Comparison of ENCODE assay signal across 9 mouse cellular contexts in the genomic region with DNA sequence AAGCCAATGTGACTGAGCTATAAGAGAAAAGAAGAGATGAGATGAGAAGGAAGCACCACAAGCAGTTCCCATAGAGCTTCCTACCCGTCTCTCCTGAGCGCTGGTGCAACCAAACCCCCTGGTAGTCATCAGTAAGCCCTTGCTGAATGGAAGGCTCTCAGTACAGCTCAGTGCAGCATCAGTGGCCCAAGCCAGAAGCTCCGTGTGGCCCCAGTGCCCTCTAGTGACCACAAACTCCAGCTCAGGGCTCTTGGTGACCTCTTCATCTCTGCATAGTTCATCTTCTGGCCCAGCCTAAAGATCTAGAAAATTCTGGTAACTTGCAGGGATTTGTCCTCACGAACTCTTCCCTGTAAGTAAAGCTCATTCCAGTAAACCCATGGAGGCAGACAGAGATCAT.
DNase-seq lines count a peak whose midpoint lies in the region; ATAC-seq and TF ChIP-seq lines count a peak whose summit lies in the region.
"Had no signal": no experiment of that assay in that cellular context is flagged by ENCODE, and none has a peak within 500 bp of the region (broad histone marks: within the 10 kb centered on the region; RNA-seq: fewer than 3 reads in every experiment).

No protein-coding gene starts in this region.

- H3K27ac ChIP-seq in heart, adult 2 months, result no peak overlapping the region
- no peak overlapping the region for H3K27ac ChIP-seq in layer of hippocampus, adult 2 months

- no peak for TF ChIP-seq POLR2A in heart, adult 2 months (IDR thresholded peaks at IDR 0.05; ENCODE audit: insufficient read depth, low read depth, low read length)

- no peaks in the 10 kb centered on the region for H3K9me3 ChIP-seq in E14TG2a.4 (ENCODE audit: low read length)

- H3K4me3 ChIP-seq in E14TG2a.4 (replicated peaks; ENCODE audit: low read length), result no peak overlapping the region
- H3K4me3 ChIP-seq in heart, adult 2 months, result no peak overlapping the region
- no peak overlapping the region for H3K4me3 ChIP-seq in layer of hippocampus, adult 2 months
- H3K4me3 ChIP-seq: myocyte had no signal

- H3K4me1 ChIP-seq in E14TG2a.4 (replicated peaks; ENCODE audit: low read depth, low read length), result peaks cover 13% of the 10 kb centered on the region
- no peaks in the 10 kb centered on the region for H3K4me1 ChIP-seq in heart, adult 2 months (ENCODE audit: control insufficient read depth, insufficient read depth, low read length)

- intact Hi-C loops in heart, adult 2 months (cut with DNase I), result loop anchor here (1.0 to 5.0 kb wide), 4 partner anchors 63 to 367 kb away; no protein-coding TSS in a partner anchor

- ATAC-seq in monocyte, adult 5-6 weeks (replicated peaks; ENCODE audit: insufficient number of reproducible peaks, low FRiP score, low TSS enrichment, poor library complexity, severe bottlenecking), result peak; percentile 55; the same call in 1 of the 2 replicates

- H3K36me3 ChIP-seq in E14TG2a.4 (ENCODE audit: insufficient read depth, low read length), result no peaks in the 10 kb centered on the region
- no peaks in the 10 kb centered on the region for H3K36me3 ChIP-seq in heart, adult 2 months (ENCODE audit: control insufficient read depth, insufficient read depth, low read length)

- H3K27me3 ChIP-seq in E14TG2a.4 (ENCODE audit: insufficient read depth, low read length), result 0 out of 2 replicates have a peak, but pooled peaks cover 3% of the 10 kb centered on the region
- no peaks in the 10 kb centered on the region for H3K27me3 ChIP-seq in heart, adult 2 months (ENCODE audit: control insufficient read depth, insufficient read depth, low read length)

- whole genome bisulfite sequencing in heart, adult 2 months, result 37% methylated on average over 4 of the region's 4 CpGs

- H3K79me2 ChIP-seq in heart, adult 2 months (replicated peaks; ENCODE audit: control insufficient read depth, insufficient read depth, low read length), result no peaks in the 10 kb centered on the region

- TF ChIP-seq EP300 in heart, adult 2 months (IDR thresholded peaks at IDR 0.05; ENCODE audit: insufficient read depth, low read depth, low read length), result peak; percentile 54; the same call in 1 of the 2 replicates

- DNase-seq in left cerebral cortex, adult 18-20 months (ENCODE audit: low spot score in 2 of 2), result peak; percentile 21 to 25
- DNase-seq in left cerebral cortex, adult 11 months (ENCODE audit: low spot score), result no peak
- peak; percentile 84 for DNase-seq in brain, adult 2 months (ENCODE audit: low read depth, low spot score)
- peak; percentile 50 to 60 for DNase-seq in heart, adult 2 months
- peak in 1 of 2 experiments; percentile 39 for DNase-seq in layer of hippocampus, adult 2 months (ENCODE audit: low spot score in 2 of 2)
- peak; percentile 35 for DNase-seq in thymus, postnatal 25 days

- 0 out of 2 replicates have a peak, but pooled peaks have one; percentile 13 for TF ChIP-seq CTCF in E14TG2a.4 (conservative IDR thresholded peaks at IDR 0.05; ENCODE audit: low read length)
- TF ChIP-seq CTCF in heart, adult 2 months (IDR thresholded peaks at IDR 0.05), result peak; percentile 87
- peak; percentile 80 for TF ChIP-seq CTCF in layer of hippocampus, adult 2 months (conservative IDR thresholded peaks at IDR 0.05)

- no peak overlapping the region for H3K9ac ChIP-seq in heart, adult 2 months (ENCODE audit: low read depth, low read length)

Comparison
In these comparisons a context has a peak if more than half of its experiments do, and no peak if none do; other contexts are left out.
1. CTCF ChIP-seq: peak in every context shown above with its lines; median percentile 87 in heart, adult 2 months; 80 in layer of hippocampus, adult 2 months; 13 in E14TG2a.4.